Mouse (Mus musculus) forebrain, embryonic 11.5 days (tissue): ENCODE data around the gene Fam57b. TPM values are rescaled to one million over a fixed set of nuclear protein-coding genes. Genes with fewer than 3 reads are reported as not detected.

Source experiments
- ATAC-seq: fragments of 200-750 bp; cut with Nextera tagmentation; replicated peaks from 2 replicates; pipeline ENCODE4 v1.8.0; 2017; ENCODE audit warnings: moderate TSS enrichment; ENCODE audit not compliant: low FRiP score
- DNase-seq: peaks from one replicate; pipeline ENCODE4 v3.0.0-alpha.2; 2017; ENCODE audit warnings: low spot score
- H3K27ac ChIP-seq: fragments of 300-500 bp; sonication (generic); 2 replicates; pipeline ENCODE4 v1.5.1; 2014; ENCODE audit warnings: low read depth, low read length
- H3K27me3 ChIP-seq: fragments of 300-500 bp; sonication (generic); 2 replicates; pipeline ENCODE4 v1.6.1; 2014; ENCODE audit warnings: mild to moderate bottlenecking, low read length, mixed read lengths; ENCODE audit not compliant: control insufficient read depth, insufficient read depth
- H3K36me3 ChIP-seq: fragments of 300-500 bp; sonication (generic); 2 replicates; pipeline ENCODE4 v1.6.1; 2014; ENCODE audit warnings: mild to moderate bottlenecking, low read length, moderate library complexity, mixed read lengths; ENCODE audit not compliant: control insufficient read depth, insufficient read depth
- H3K4me1 ChIP-seq: fragments of 300-500 bp; sonication (generic); replicated peaks from 2 replicates; pipeline ENCODE4 v1.6.1; 2014; ENCODE audit warnings: low read length, mixed read lengths; ENCODE audit not compliant: control insufficient read depth, insufficient read depth
- H3K4me2 ChIP-seq: fragments of 300-500 bp; sonication (generic); 2 replicates; pipeline ENCODE4 v1.6.1; 2014; ENCODE audit warnings: low read depth, mild to moderate bottlenecking, low read length, moderate library complexity, mixed read lengths; ENCODE audit not compliant: severe bottlenecking
- H3K4me3 ChIP-seq: fragments of 300-500 bp; sonication (generic); 2 replicates; pipeline ENCODE4 v1.5.1; 2014; ENCODE audit warnings: low read depth, low read length
- H3K9ac ChIP-seq: fragments of 300-500 bp; sonication (generic); 2 replicates; pipeline ENCODE4 v1.6.1; 2014; ENCODE audit warnings: low read length
- H3K9me3 ChIP-seq: fragments of 300-500 bp; sonication (generic); 2 replicates; pipeline ENCODE4 v1.6.1; 2016; ENCODE audit warnings: low read length, mixed read lengths; ENCODE audit not compliant: control insufficient read depth
- whole genome bisulfite sequencing: fragments of 180-500 bp; shearing (Covaris S2); extraction: QIAGEN DNeasy Blood & Tissue Kit; methylation state at CpG from one replicate; pipeline ENCODE4 v1.1.7; 2014; 5-methylcytosine and 5-hydroxymethylcytosine counted together
- polyA plus RNA-seq: library from polyadenylated mRNA; unstranded; fragments of >200 nt; fragmentation: Nextera tagmentation; extraction: Ambion mirVana; gene quantifications from 2 replicates; pipeline ENCODE4 v1.2.1, GENCODE M21; 2014

The Fam57b gene
- polyA plus RNA-seq, 1 experiment from 2014 or later: 10.2 TPM

DNA sequence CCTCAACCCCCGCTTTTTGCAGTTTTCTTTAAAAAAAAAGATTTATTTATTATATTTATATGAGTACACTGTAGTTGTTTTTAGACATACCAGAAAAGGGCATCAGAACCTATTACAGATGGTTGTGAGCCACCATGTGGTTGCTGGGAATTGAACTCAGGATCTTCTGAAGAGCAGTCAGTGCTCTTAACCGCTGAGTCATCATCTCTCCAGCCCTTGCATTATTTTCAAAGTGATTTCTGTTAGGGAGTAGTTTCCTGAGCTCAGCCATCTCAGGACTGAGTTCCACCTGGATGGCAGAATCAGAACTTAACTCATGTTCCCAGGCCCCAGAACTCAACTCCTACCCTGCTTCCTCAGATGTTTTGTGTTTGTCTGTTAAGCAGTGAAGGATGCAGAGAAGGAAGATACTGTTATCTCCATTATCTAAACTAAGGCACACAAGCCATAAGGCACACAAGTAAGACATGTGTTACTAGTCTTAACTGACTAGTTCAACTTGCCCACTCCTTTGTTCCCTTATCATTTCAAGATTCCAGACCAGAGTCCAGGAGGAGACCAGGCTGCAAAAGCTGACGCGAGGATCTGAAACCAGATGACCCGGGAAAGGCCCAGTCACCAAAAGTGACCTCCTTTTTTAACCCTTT is 12.4 kb downstream of the Fam57b start:
- Histone ChIP-seq H3K4me3 (no peak overlapping the region), H3K4me2 (peak overlapping the region; percentile 83; the same call in 1 of the 2 replicates), H3K4me1 (peaks cover 8% of the 10 kb centered on the region; the same call in 1 of the 2 replicates), H3K9me3 (no peaks in the 10 kb centered on the region), H3K27me3 (no peaks in the 10 kb centered on the region), H3K36me3 (no peaks in the 10 kb centered on the region; the same call in 1 of the 2 replicates), H3K9ac (peak overlapping the region; percentile 87), H3K27ac (no peak overlapping the region)
- no peak for DNase-seq
- ATAC-seq: no peak
- WGBS: 69% methylated on average over 5 of the region's 5 CpGs

DNA sequence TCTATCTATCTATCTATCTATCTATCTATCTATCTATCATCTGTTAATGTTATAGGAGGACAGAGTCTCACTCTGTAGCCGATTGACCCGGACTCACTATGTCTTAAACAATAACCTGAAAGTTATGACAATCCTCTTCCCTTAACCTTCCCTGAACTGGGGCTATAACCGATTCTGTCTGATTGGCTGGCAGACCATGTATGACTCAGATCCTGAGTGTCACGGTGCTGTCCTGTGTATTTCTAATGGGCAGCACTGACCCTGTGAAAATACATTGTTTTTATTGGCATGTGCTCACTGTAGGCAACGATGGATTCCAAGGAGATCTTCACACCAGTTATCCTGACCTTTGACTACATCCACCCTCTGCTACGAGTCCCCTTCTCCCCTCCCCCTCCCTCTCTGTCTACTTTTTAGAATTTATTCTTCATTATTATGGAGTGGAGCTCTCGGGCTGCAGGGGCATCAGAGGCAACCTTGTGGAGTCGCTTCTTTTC is 18.3 kb downstream of the Fam57b start:
- no peaks in the 10 kb centered on the region for H3K27me3 ChIP-seq
- no peaks in the 10 kb centered on the region for H3K4me1 ChIP-seq
- H3K27ac ChIP-seq: no peak overlapping the region
- no peak overlapping the region for H3K4me2 ChIP-seq
- DNase-seq (peak; percentile 31), ATAC-seq (no peak)
- H3K36me3 ChIP-seq: no peaks in the 10 kb centered on the region
- no peak overlapping the region for H3K4me3 ChIP-seq
- no peaks in the 10 kb centered on the region for H3K9me3 ChIP-seq
- 64% methylated on average over 8 of the region's 8 CpGs for WGBS
- H3K9ac ChIP-seq: no peak overlapping the region

DNA sequence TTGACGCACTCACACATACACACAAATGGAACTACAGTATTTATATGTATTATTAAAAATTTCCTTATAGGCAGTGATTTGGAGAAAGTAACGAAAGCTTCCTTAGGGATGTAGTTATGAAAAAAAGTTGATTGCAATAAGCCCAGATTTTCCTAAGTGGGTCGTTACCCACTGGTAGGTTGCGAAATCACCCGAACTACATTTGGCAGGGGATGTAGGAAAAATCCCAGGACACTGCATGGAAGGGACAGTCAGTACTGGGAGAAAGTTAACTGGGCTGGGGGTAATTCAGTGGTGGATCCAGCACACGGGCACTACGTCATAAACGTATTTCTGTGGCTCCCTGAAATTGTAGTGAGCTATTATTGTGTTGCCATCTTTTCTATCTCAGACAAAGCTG is 19.0 kb downstream of the Fam57b start:
- Histone ChIP-seq H3K9me3 (no peaks in the 10 kb centered on the region), H3K4me2 (no peak overlapping the region), H3K27me3 (no peaks in the 10 kb centered on the region), H3K27ac (no peak overlapping the region), H3K4me3 (no peak overlapping the region), H3K36me3 (no peaks in the 10 kb centered on the region), H3K4me1 (no peaks in the 10 kb centered on the region), H3K9ac (no peak overlapping the region)
- no peak for DNase-seq
- ATAC-seq: no peak
- 91% methylated on average over 8 of the region's 8 CpGs for WGBS

DNA sequence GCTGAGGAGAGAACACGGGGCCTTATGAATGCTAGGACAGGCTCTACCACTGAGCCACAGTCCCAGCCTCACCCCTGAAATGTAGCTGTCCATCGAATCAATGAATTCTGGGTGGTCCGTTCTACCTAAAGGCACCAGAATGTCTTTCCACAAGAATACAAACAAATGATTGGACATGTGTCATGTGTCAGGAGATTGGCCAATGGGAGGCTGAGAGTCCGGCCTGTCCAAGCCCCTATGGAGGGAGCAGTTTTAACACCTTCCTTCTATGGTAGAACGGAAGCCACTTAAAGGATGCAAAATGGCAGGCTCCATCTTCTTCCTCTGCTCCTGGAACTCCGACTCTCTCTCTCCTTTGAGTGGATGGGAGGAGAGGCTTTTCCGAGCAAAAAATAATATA is 20.1 kb downstream of the Fam57b start:
- Histone ChIP-seq H3K27ac (no peak overlapping the region), H3K4me3 (no peak overlapping the region), H3K9me3 (no peaks in the 10 kb centered on the region), H3K4me1 (peaks cover 1% of the 10 kb centered on the region; the same call in 1 of the 2 replicates), H3K4me2 (no peak overlapping the region), H3K36me3 (no peaks in the 10 kb centered on the region), H3K9ac (no peak overlapping the region), H3K27me3 (0 out of 2 replicates have a peak, but pooled peaks cover 2% of the 10 kb centered on the region)
- DNase-seq (no peak), ATAC-seq (no peak)
- 83% methylated on average over 7 of the region's 7 CpGs for WGBS

DNA sequence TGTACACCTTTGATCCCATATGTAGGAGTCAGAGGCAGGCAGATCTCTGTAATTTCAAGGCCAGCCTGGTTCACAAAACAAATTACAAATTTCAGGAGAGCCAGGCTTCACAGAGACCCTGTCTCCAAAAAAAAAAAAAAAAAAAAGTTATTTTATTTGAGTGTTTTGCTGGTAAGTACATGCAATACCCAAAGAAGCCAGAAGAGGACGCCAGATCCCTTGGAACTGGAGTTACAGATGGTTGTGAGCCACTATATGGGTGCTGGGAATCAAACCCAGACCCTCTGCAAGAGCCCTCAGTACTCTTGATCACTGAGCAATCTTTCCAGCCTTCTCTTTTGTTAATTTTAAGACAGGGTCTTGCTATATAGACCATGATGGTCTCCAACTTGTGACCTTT is 21.4 kb downstream of the Fam57b start:
- Histone ChIP-seq H3K9ac (no peak overlapping the region), H3K4me2 (no peak overlapping the region), H3K36me3 (no peaks in the 10 kb centered on the region), H3K9me3 (no peaks in the 10 kb centered on the region), H3K4me3 (no peak overlapping the region), H3K4me1 (peaks cover 5% of the 10 kb centered on the region; the same call in 1 of the 2 replicates), H3K27me3 (0 out of 2 replicates have a peak, but pooled peaks cover 3% of the 10 kb centered on the region), H3K27ac (no peak overlapping the region)
- peak; percentile 24 for DNase-seq
- ATAC-seq: no peak
- 44% methylated on average over 1 of the region's 1 CpGs for WGBS

DNA sequence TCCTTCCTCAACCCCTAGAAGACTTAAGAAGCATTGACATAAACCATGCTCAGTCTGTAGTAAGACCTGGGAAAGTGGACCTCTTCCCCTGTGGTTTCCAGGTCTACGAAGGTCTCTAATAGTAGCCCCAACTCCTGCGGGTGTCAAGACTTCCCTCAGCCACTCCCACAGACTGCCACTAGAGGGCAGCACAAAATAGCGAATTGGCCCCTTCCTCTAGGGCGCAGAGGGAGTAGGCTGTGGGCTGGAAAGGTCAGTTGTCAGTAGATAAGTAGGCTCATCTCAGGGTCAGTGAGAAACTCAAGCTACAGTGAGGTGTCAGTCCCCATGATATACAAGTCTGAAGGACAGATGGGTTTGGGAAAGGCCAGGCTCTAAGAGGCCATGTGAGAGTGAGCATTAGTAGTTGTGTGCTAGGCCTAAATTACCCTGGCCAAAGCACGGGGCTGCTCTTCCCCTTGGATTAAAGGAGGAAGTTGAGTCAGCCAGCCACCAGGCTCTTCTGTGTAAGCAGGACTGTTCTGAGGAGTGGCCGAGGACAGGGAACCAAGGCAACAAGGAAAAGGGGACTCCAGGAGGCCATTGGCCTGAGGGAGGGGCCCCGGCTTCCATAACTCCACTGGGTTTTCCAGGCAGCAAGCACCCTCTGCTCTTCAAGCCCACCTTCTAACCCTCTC is 24.5 kb downstream of the Fam57b start:
- Histone ChIP-seq H3K4me2 (no peak overlapping the region), H3K27me3 (0 out of 2 replicates have a peak, but pooled peaks cover 3% of the 10 kb centered on the region), H3K36me3 (no peaks in the 10 kb centered on the region), H3K27ac (no peak overlapping the region), H3K9me3 (no peaks in the 10 kb centered on the region), H3K9ac (no peak overlapping the region), H3K4me3 (no peak overlapping the region), H3K4me1 (peaks cover 8% of the 10 kb centered on the region; the same call in 1 of the 2 replicates)
- DNase-seq: peak; percentile 90
- 23% methylated on average over 7 of the region's 7 CpGs for WGBS
- ATAC-seq: peak; percentile 60

DNA sequence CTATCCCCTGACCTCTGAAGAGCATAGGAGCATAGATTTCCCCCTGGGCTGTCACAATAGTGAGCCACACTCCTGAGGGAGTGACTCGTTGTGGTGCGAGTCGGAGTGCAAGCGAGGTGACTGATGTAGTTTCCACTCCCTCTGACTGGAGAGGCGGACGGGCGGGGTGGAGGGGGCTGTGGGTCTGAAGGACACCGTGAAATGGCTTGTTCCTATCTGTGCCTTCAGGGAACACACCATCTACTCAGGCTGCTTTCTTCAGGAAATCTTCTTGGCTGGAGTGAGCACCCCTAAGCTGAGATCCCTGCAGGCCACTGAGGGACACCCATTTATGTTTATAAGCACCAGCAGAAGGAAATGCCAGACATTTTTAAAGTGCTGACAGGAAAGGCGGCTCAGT is 25.3 kb downstream of the Fam57b start:
- 8% methylated on average over 9 of the region's 9 CpGs for WGBS
- peak; percentile 25; the same call in 1 of the 2 replicates for ATAC-seq
- DNase-seq: no peak

DNA sequence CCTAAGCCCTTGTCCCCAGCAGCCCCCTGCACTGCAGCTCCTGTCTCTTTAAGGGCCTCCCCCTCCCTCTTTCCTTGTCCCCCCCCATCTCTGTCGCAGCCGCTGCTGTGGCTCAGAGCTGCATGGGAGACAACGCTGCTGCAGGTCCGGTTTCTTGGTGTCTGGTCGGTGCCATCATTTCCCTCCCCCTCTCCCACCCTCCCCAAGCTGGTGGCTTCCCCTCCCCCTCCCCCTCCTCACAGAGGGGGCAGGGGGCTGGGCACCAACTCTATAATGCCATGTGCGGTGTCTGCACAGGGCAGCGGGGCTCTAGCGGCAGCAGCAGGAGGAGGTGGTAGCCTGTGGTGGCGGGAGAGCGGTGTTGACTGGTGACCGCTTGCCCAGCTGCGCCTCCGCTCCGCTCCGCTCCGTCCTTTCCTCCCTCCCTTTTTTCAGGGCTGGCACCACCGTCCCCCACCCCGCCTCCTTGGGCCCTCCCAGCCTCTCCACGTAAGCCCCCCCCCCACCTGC is 25.8 kb downstream of the Fam57b start:
- Histone ChIP-seq H3K9ac (peak overlapping the region; percentile 73), H3K9me3 (no peaks in the 10 kb centered on the region), H3K27me3 (0 out of 2 replicates have a peak, but pooled peaks cover 3% of the 10 kb centered on the region), H3K4me3 (peak overlapping the region; percentile 54), H3K36me3 (no peaks in the 10 kb centered on the region), H3K27ac (peak overlapping the region; percentile 25; the same call in 1 of the 2 replicates), H3K4me1 (peaks cover 8% of the 10 kb centered on the region; the same call in 1 of the 2 replicates), H3K4me2 (peak overlapping the region; percentile 91)
- WGBS: under 1% methylated on average over 12 of the region's 19 CpGs
- DNase-seq: peak; percentile 68
- peak; percentile 74 for ATAC-seq

More for the DNA sequence above, 25.3 kb downstream of the Fam57b start:
- Histone ChIP-seq H3K27ac (no peak overlapping the region), H3K4me1 (peaks cover 8% of the 10 kb centered on the region; the same call in 1 of the 2 replicates), H3K9ac (peak overlapping the region; percentile 73), H3K27me3 (0 out of 2 replicates have a peak, but pooled peaks cover 3% of the 10 kb centered on the region), H3K4me3 (peak overlapping the region; percentile 54), H3K9me3 (no peaks in the 10 kb centered on the region), H3K36me3 (no peaks in the 10 kb centered on the region), H3K4me2 (peak overlapping the region; percentile 91)
